Mouse (Mus musculus): ENCODE results near the gene Shroom3. TPM values are rescaled to one million over a fixed set of nuclear protein-coding genes. Genes with fewer than 3 reads are reported as not detected.
"Not testable (repeated sequence)": the region's sequence is repeated elsewhere in the genome, so short reads cannot be mapped to it uniquely, and the experiment has no call there.

The Shroom3 gene
- polyA plus RNA-seq, 1 experiment from 2014 or later, result 3.8 TPM

DNA sequence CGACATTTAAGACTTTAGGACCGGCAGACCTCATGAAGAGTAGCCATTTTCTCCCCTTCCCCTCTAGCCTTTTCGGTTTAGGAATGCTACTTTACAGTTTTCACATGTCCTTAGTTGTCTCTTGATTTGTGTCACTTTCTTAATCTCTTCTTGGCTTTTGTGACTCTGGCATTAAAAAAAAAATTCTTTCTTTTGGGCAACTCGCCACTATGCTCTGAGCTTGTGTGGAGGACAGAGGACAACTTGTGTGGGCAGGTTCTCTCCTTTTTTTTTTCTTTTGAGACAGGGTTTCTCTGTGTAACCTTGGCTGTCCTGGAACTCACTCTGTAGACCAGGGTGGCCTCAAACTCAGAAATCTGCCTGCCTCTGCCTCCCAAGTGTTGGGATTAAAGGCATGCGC, 239.7 kb downstream of the Shroom3 start:
- H3K9ac ChIP-seq (ENCODE audit: low read length); H3K27me3 ChIP-seq (ENCODE audit: control insufficient read depth, insufficient read depth, low read length); ATAC-seq (ENCODE audit: insufficient number of reproducible peaks, low FRiP score, low TSS enrichment, low read depth); H3K4me2 ChIP-seq (ENCODE audit: low read depth, severe bottlenecking); H3K4me3 ChIP-seq (ENCODE audit: low read depth, low read length); H3K27ac ChIP-seq (replicated peaks; ENCODE audit: low read depth, low read length); H3K36me3 ChIP-seq (ENCODE audit: control insufficient read depth, insufficient read depth, low read length); DNase-seq (ENCODE audit: low spot score); H3K9me3 ChIP-seq (ENCODE audit: control insufficient read depth, low read length): not testable (repeated sequence)
- peaks cover 14% of the 10 kb centered on the region for H3K4me1 ChIP-seq (ENCODE audit: control insufficient read depth, insufficient read depth, low read length)
- WGBS, result 87% methylated on average over 5 of the region's 5 CpGs

DNA sequence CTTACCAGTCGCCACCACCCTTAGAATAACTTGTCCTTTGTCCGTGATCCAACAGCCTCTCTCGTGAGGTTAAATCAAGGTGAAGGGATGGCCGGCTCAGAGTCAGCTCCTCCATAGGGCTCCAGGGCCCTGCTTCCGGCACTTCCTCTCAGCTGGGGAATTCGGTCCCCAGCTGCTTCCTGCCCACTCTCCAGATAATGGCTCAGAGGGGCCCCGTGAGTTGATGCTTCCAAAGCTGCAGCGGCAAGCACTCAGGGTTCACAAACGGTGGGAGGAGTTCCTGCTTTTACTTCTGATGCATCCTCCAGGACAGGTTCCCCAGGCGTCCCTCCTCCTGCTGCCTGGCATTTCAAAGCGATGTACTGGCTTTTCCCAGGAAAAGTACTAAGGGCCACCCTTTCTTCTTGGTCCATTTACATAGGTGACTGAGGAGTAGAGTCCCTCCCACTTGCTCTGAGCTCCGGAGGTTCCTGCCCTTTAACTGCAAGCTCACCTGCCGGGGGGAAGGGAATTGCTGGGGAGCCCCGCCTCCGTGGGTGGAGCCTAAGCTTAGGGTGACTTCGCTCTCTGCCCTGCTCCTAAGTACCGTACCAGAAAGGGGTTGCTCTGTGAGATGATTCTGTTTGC, 241.7 kb downstream of the Shroom3 start:
- peak overlapping the region; percentile 36 for H3K4me2 ChIP-seq (ENCODE audit: low read depth, severe bottlenecking)
- peak; percentile 70 for DNase-seq (ENCODE audit: low spot score)
- no peak overlapping the region for H3K4me3 ChIP-seq (ENCODE audit: low read depth, low read length)
- no peak overlapping the region for H3K9ac ChIP-seq (ENCODE audit: low read length)
- no peak overlapping the region for H3K27ac ChIP-seq (replicated peaks; ENCODE audit: low read depth, low read length)
- no peaks in the 10 kb centered on the region for H3K9me3 ChIP-seq (ENCODE audit: control insufficient read depth, low read length)
- WGBS, result 4% methylated on average over 17 of the region's 17 CpGs
- H3K36me3 ChIP-seq (ENCODE audit: control insufficient read depth, insufficient read depth, low read length), result no peaks in the 10 kb centered on the region
- peak; percentile 63; the same call in 1 of the 2 replicates for ATAC-seq (ENCODE audit: insufficient number of reproducible peaks, low FRiP score, low TSS enrichment, low read depth)
- H3K4me1 ChIP-seq (ENCODE audit: control insufficient read depth, insufficient read depth, low read length), result peaks cover 5% of the 10 kb centered on the region
- H3K27me3 ChIP-seq (ENCODE audit: control insufficient read depth, insufficient read depth, low read length), result no peaks in the 10 kb centered on the region

DNA sequence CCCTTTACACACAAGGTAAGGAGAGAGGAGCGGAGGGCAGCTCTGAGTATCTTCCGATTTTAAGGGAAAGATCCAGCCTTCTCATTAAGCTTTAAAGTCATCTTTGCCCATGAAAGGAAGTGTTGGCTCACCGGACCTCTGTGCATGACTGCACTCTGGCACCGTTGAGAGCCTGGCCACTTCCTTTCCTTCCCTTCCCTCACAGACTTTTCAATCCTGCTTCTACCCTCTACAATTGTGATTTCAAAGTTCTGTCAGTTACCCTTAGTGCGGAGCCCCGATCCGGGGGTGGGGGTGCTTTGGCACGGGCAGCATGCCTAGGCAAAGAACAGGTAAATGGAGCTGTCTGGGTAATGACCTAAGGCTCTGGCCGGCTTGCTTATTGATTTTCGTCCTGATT, 244.4 kb downstream of the Shroom3 start:
- 85% methylated on average over 10 of the region's 10 CpGs for WGBS

DNA sequence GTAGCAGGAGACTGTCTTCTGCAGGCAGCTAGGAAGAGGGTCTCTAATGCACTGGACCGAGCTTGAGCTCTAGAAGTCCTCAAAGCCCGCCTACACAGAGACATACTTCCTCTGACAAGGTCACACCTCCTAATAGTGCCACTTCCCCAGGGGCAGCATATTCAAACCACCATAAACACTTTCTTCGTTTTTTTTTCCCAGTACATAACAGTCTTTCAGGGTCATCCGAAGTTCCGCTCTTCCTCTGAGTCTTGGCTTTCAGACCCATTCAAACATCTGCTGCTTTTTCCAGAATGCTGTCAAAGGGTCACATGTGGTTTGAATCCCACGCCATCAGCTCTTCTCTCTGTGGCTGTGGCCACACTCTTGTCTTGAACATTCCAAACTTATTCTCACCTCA, 247.3 kb downstream of the Shroom3 start:
- Histone ChIP-seq H3K27ac (replicated peaks; ENCODE audit: low read depth, low read length) (no peak overlapping the region), H3K9me3 (ENCODE audit: control insufficient read depth, low read length) (no peaks in the 10 kb centered on the region), H3K4me2 (ENCODE audit: low read depth, severe bottlenecking) (no peak overlapping the region), H3K36me3 (ENCODE audit: control insufficient read depth, insufficient read depth, low read length) (no peaks in the 10 kb centered on the region), H3K4me3 (ENCODE audit: low read depth, low read length) (no peak overlapping the region), H3K27me3 (ENCODE audit: control insufficient read depth, insufficient read depth, low read length) (no peaks in the 10 kb centered on the region), H3K4me1 (ENCODE audit: control insufficient read depth, insufficient read depth, low read length) (no peaks in the 10 kb centered on the region), H3K9ac (ENCODE audit: low read length) (no peak overlapping the region)
- no peak for DNase-seq (ENCODE audit: low spot score)
- ATAC-seq (ENCODE audit: insufficient number of reproducible peaks, low FRiP score, low TSS enrichment, low read depth), result no peak
- WGBS, result 39% methylated on average over 6 of the region's 6 CpGs

More for the DNA sequence above, 244.4 kb downstream of the Shroom3 start:
- ATAC-seq (ENCODE audit: insufficient number of reproducible peaks, low FRiP score, low TSS enrichment, low read depth) (no peak), DNase-seq (ENCODE audit: low spot score) (no peak)
- Histone ChIP-seq H3K4me2 (ENCODE audit: low read depth, severe bottlenecking) (no peak overlapping the region), H3K9me3 (ENCODE audit: control insufficient read depth, low read length) (no peaks in the 10 kb centered on the region), H3K4me1 (ENCODE audit: control insufficient read depth, insufficient read depth, low read length) (peaks cover 5% of the 10 kb centered on the region), H3K36me3 (ENCODE audit: control insufficient read depth, insufficient read depth, low read length) (no peaks in the 10 kb centered on the region), H3K4me3 (ENCODE audit: low read depth, low read length) (no peak overlapping the region), H3K9ac (ENCODE audit: low read length) (no peak overlapping the region), H3K27me3 (ENCODE audit: control insufficient read depth, insufficient read depth, low read length) (no peaks in the 10 kb centered on the region), H3K27ac (replicated peaks; ENCODE audit: low read depth, low read length) (no peak overlapping the region)

DNA sequence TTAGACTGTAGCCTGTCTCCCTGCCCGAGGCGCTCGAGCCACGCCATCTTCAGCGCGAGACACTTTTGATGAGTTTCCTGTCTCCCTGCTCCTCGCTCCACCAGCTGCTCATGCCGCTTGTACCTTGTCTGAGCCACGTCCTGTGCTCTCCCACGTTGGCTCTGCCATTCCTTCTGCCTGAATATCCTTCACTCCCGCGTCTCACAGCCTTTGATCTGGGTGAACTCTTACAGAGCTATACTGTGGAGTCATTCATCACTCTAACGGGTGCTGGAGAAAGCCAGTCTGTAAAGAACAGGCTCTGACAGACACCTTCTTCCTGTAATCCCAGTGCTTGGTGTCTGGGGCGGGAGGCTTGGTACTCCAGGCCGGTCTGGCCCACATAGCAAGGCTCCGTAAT, 248.1 kb downstream of the Shroom3 start:
- DNase-seq (ENCODE audit: low spot score), result peak; percentile 36
- Histone ChIP-seq H3K9me3 (ENCODE audit: control insufficient read depth, low read length) (no peaks in the 10 kb centered on the region), H3K9ac (ENCODE audit: low read length) (no peak overlapping the region), H3K27ac (replicated peaks; ENCODE audit: low read depth, low read length) (no peak overlapping the region), H3K4me1 (ENCODE audit: control insufficient read depth, insufficient read depth, low read length) (no peaks in the 10 kb centered on the region), H3K4me2 (ENCODE audit: low read depth, severe bottlenecking) (no peak overlapping the region), H3K27me3 (ENCODE audit: control insufficient read depth, insufficient read depth, low read length) (no peaks in the 10 kb centered on the region), H3K4me3 (ENCODE audit: low read depth, low read length) (no peak overlapping the region), H3K36me3 (ENCODE audit: control insufficient read depth, insufficient read depth, low read length) (no peaks in the 10 kb centered on the region)
- ATAC-seq (ENCODE audit: insufficient number of reproducible peaks, low FRiP score, low TSS enrichment, low read depth), result no peak
- 24% methylated on average over 16 of the region's 16 CpGs for WGBS

DNA sequence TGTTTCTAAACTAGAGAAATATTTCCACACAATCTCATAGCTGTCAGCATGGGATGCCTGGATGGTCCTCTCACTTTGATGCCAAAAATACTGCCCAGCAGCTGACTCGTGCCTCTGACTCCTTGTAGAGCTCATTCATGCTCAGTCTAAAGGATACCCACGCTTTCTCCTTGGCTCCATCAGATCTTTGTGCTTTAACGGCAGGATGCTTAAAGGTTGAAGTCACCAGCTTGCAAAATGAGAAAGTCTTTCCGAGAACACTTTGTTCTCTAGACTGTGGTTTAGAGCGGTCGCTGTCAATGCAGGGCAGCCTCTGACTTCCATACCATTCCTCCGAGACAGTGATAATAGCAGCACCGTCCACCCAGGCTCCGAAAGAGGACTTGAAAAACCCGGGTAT, 249.8 kb downstream of the Shroom3 start:
- H3K4me3 ChIP-seq (ENCODE audit: low read depth, low read length), result no peak overlapping the region

DNA sequence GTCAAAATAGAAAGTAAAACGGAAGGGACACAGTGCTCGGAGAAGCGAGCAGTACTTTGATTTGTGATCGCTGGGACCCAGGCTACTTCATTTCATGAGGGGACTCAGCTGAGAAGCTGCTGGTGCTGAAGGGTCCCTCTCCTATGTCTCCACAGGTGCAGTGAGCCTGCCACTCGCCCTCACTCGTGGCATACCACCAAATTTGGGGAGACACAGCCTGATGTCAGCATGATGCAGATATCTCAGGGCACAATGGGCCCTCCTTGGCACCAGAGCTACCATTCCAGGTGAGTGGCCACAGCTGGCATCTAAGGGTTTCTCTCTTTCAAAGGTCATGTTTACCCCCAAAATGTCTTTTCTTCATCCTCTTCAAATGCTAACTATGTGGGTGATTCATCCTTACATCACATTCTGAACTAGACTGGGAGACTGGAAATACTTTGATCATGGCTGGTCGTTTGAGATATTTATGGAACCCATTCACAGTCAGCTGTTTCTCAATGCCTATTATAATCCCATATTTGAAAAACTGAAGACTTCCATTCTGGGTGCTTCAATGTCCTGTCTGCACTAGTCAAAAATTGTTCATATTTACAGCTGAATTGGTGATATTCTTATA, 250.5 kb downstream of the Shroom3 start:
- no peaks in the 10 kb centered on the region for H3K27me3 ChIP-seq (ENCODE audit: control insufficient read depth, insufficient read depth, low read length)
- no peak overlapping the region for H3K27ac ChIP-seq (replicated peaks; ENCODE audit: low read depth, low read length)
- no peak for DNase-seq (ENCODE audit: low spot score)
- H3K36me3 ChIP-seq (ENCODE audit: control insufficient read depth, insufficient read depth, low read length), result no peaks in the 10 kb centered on the region
- H3K9me3 ChIP-seq (ENCODE audit: control insufficient read depth, low read length), result no peaks in the 10 kb centered on the region
- no peak overlapping the region for H3K9ac ChIP-seq (ENCODE audit: low read length)
- no peak overlapping the region for H3K4me2 ChIP-seq (ENCODE audit: low read depth, severe bottlenecking)
- H3K4me3 ChIP-seq (ENCODE audit: low read depth, low read length), result no peak overlapping the region
- no peaks in the 10 kb centered on the region for H3K4me1 ChIP-seq (ENCODE audit: control insufficient read depth, insufficient read depth, low read length)
- no peak for ATAC-seq (ENCODE audit: insufficient number of reproducible peaks, low FRiP score, low TSS enrichment, low read depth)
- 85% methylated on average over 7 of the region's 7 CpGs for WGBS

More for the DNA sequence above, 249.8 kb downstream of the Shroom3 start:
- no peak for ATAC-seq (ENCODE audit: insufficient number of reproducible peaks, low FRiP score, low TSS enrichment, low read depth)
- Histone ChIP-seq H3K27me3 (ENCODE audit: control insufficient read depth, insufficient read depth, low read length) (no peaks in the 10 kb centered on the region), H3K4me1 (ENCODE audit: control insufficient read depth, insufficient read depth, low read length) (no peaks in the 10 kb centered on the region), H3K27ac (replicated peaks; ENCODE audit: low read depth, low read length) (no peak overlapping the region), H3K9ac (ENCODE audit: low read length) (no peak overlapping the region), H3K36me3 (ENCODE audit: control insufficient read depth, insufficient read depth, low read length) (no peaks in the 10 kb centered on the region), H3K9me3 (ENCODE audit: control insufficient read depth, low read length) (no peaks in the 10 kb centered on the region), H3K4me2 (ENCODE audit: low read depth, severe bottlenecking) (no peak overlapping the region)
- WGBS, result 86% methylated on average over 10 of the region's 10 CpGs
- no peak for DNase-seq (ENCODE audit: low spot score)

DNA sequence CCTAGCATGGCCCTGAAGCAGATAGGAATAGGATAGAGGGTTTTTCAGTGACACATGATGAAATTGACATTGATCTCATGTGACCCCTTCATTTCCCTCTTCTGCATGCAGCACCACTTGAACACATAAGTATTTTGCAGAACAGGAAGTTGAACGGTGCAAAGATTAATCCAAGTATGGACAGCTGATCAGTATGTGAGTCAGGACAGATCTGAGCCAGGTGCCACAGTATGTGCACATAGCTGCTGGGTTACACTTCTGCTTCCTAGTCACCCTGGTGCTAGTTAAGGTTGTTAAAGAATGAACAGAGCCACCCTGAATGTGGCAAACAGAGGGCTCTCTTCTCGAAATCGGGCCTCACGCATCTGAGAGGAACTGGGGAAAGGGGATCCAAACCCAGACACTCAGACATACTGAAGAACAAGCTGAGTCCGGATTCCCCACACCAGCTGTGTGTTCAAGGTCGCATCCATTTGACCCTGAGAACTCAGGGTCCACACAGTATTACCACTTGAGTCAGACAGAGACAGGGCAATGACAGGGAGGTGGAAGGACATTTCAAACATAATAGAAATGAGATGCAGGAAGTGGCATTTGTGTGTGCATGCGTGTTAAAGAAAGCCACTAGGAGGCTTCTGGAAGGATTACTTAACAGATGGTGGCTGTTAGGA, 251.2 kb downstream of the Shroom3 start:
- no peaks in the 10 kb centered on the region for H3K36me3 ChIP-seq (ENCODE audit: control insufficient read depth, insufficient read depth, low read length)
- no peaks in the 10 kb centered on the region for H3K27me3 ChIP-seq (ENCODE audit: control insufficient read depth, insufficient read depth, low read length)
- DNase-seq (ENCODE audit: low spot score), result no peak
- ATAC-seq (ENCODE audit: insufficient number of reproducible peaks, low FRiP score, low TSS enrichment, low read depth), result no peak
- H3K9me3 ChIP-seq (ENCODE audit: control insufficient read depth, low read length), result no peaks in the 10 kb centered on the region
- no peaks in the 10 kb centered on the region for H3K4me1 ChIP-seq (ENCODE audit: control insufficient read depth, insufficient read depth, low read length)
- H3K9ac ChIP-seq (ENCODE audit: low read length), result no peak overlapping the region
- H3K27ac ChIP-seq (replicated peaks; ENCODE audit: low read depth, low read length), result no peak overlapping the region
- 85% methylated on average over 7 of the region's 7 CpGs for WGBS
- H3K4me2 ChIP-seq (ENCODE audit: low read depth, severe bottlenecking), result no peak overlapping the region
- no peak overlapping the region for H3K4me3 ChIP-seq (ENCODE audit: low read depth, low read length)
